Mouse (Mus musculus): ENCODE results near the gene Eno3. TPM values are rescaled to one million over a fixed set of nuclear protein-coding genes. Genes with fewer than 3 reads are reported as not detected.

Gene Eno3
- total RNA-seq, 1 experiment = 31.7 TPM

- in situ Hi-C loops (cut with MboI; ENCODE audit: low sequenced_read_pairs in 2 of 2, unreplicated experiment in 2 of 2) = no loop called here
- peaks cover 35% of the 10 kb centered on the region for H3K36me3 ChIP-seq (ENCODE audit: control insufficient read depth, insufficient read depth, low read length, poor library complexity, severe bottlenecking)
- H3K9ac ChIP-seq (ENCODE audit: insufficient read depth, low read depth, low read length, poor library complexity, severe bottlenecking) = no peak overlapping the region
- TF ChIP-seq CHD2 (IDR thresholded peaks at IDR 0.05; ENCODE audit: low read depth, low read length) (no peak), HCFC1 (IDR thresholded peaks at IDR 0.05; ENCODE audit: borderline replicate concordance, insufficient read depth, low read length) (no peak), MAFK (IDR thresholded peaks at IDR 0.05; ENCODE audit: insufficient read depth, low read depth, low read length) (no peak), ZNF384 (IDR thresholded peaks at IDR 0.05; ENCODE audit: low read depth, low read length) (no peak), ZC3H11A (IDR thresholded peaks at IDR 0.05; ENCODE audit: borderline replicate concordance, low read depth, low read length) (no peak)
- H3K27ac ChIP-seq (ENCODE audit: insufficient read depth, low read depth, low read length, poor library complexity, severe bottlenecking) = no peak overlapping the region
- no peaks in the 10 kb centered on the region for H3K9me3 ChIP-seq (ENCODE audit: control insufficient read depth, insufficient read depth, low read depth, low read length)
- no peak overlapping the region for H3K4me3 ChIP-seq (ENCODE audit: insufficient read depth in 1 of 2, low read depth in 1 of 2, low read length in 2 of 2, poor library complexity in 1 of 2, severe bottlenecking in 1 of 2)
- DNase-seq (ENCODE audit: low read depth, low spot score) = no peak
- H3K4me1 ChIP-seq (ENCODE audit: control insufficient read depth in 2 of 2, insufficient read depth in 2 of 2, low read length in 2 of 2, poor library complexity in 1 of 2) = no peaks in the 10 kb centered on the region; a peak in 1 of 4 replicates
These were observed 7.7 kb downstream of the Eno3 start for GRCm38 (mm10) chr11:70664741-70665140.

GRCm38 (mm10) chr11:70666687-70667086, 9.7 kb downstream of the Eno3 start:
- Histone ChIP-seq H3K36me3 (ENCODE audit: control insufficient read depth, insufficient read depth, low read length, poor library complexity, severe bottlenecking) (peaks cover 34% of the 10 kb centered on the region), H3K9ac (ENCODE audit: insufficient read depth, low read depth, low read length, poor library complexity, severe bottlenecking) (no peak overlapping the region; the same call in 1 of the 2 replicates), H3K27ac (ENCODE audit: insufficient read depth, low read depth, low read length, poor library complexity, severe bottlenecking) (no peak overlapping the region), H3K9me3 (ENCODE audit: control insufficient read depth, insufficient read depth, low read depth, low read length) (no peaks in the 10 kb centered on the region), H3K4me1 (ENCODE audit: control insufficient read depth in 2 of 2, insufficient read depth in 2 of 2, low read length in 2 of 2, poor library complexity in 1 of 2) (peaks cover 0 to 5% of the 10 kb centered on the region in 2 experiments; a peak in 2 of 4 replicates), H3K4me3 (ENCODE audit: insufficient read depth in 1 of 2, low read depth in 1 of 2, low read length in 2 of 2, poor library complexity in 1 of 2, severe bottlenecking in 1 of 2) (no peak overlapping the region)
- no peak for DNase-seq (ENCODE audit: low read depth, low spot score)
- no peak for TF ChIP-seq HCFC1 (IDR thresholded peaks at IDR 0.05; ENCODE audit: borderline replicate concordance, insufficient read depth, low read length)
- no peak for TF ChIP-seq ZNF384 (IDR thresholded peaks at IDR 0.05; ENCODE audit: low read depth, low read length)
- no peak for TF ChIP-seq MAFK (IDR thresholded peaks at IDR 0.05; ENCODE audit: insufficient read depth, low read depth, low read length)
- TF ChIP-seq ZC3H11A (IDR thresholded peaks at IDR 0.05; ENCODE audit: borderline replicate concordance, low read depth, low read length) = no peak
- no peak for TF ChIP-seq CHD2 (IDR thresholded peaks at IDR 0.05; ENCODE audit: low read depth, low read length)
- in situ Hi-C loops (cut with MboI; ENCODE audit: low sequenced_read_pairs in 2 of 2, unreplicated experiment in 2 of 2) = no loop called here

- peak overlapping the region; percentile 80; the same call in 1 of the 2 replicates for H3K27ac ChIP-seq (ENCODE audit: insufficient read depth, low read depth, low read length, poor library complexity, severe bottlenecking)
- no peaks in the 10 kb centered on the region for H3K9me3 ChIP-seq (ENCODE audit: control insufficient read depth, insufficient read depth, low read depth, low read length)
- TF ChIP-seq ZC3H11A (IDR thresholded peaks at IDR 0.05; ENCODE audit: borderline replicate concordance, low read depth, low read length) = no peak
- TF ChIP-seq CHD2 (IDR thresholded peaks at IDR 0.05; ENCODE audit: low read depth, low read length) = no peak
- TF ChIP-seq ZNF384 (IDR thresholded peaks at IDR 0.05; ENCODE audit: low read depth, low read length) = no peak
- TF ChIP-seq HCFC1 (IDR thresholded peaks at IDR 0.05; ENCODE audit: borderline replicate concordance, insufficient read depth, low read length) = no peak
- no peak for TF ChIP-seq MAFK (IDR thresholded peaks at IDR 0.05; ENCODE audit: insufficient read depth, low read depth, low read length)
- in situ Hi-C loops (cut with MboI; ENCODE audit: low sequenced_read_pairs in 2 of 2, unreplicated experiment in 2 of 2) = no loop called here
- H3K9ac ChIP-seq (ENCODE audit: insufficient read depth, low read depth, low read length, poor library complexity, severe bottlenecking) = peak overlapping the region; percentile 40; the same call in 1 of the 2 replicates
- no peak for DNase-seq (ENCODE audit: low read depth, low spot score)
- H3K36me3 ChIP-seq (ENCODE audit: control insufficient read depth, insufficient read depth, low read length, poor library complexity, severe bottlenecking) = peaks cover 33% of the 10 kb centered on the region
- peak overlapping the region; percentile 67 to 91; a peak in 3 of 4 replicates for H3K4me3 ChIP-seq (ENCODE audit: insufficient read depth in 1 of 2, low read depth in 1 of 2, low read length in 2 of 2, poor library complexity in 1 of 2, severe bottlenecking in 1 of 2)
- H3K4me1 ChIP-seq (ENCODE audit: control insufficient read depth in 2 of 2, insufficient read depth in 2 of 2, low read length in 2 of 2, poor library complexity in 1 of 2) = peaks cover 0 to 7% of the 10 kb centered on the region in 2 experiments; a peak in 2 of 4 replicates
These were observed 10.5 kb downstream of the Eno3 start for GRCm38 (mm10) chr11:70667271-70668150.

- Histone ChIP-seq H3K9ac (ENCODE audit: insufficient read depth, low read depth, low read length, poor library complexity, severe bottlenecking) (peak overlapping the region; percentile 80), H3K4me3 (ENCODE audit: insufficient read depth in 1 of 2, low read depth in 1 of 2, low read length in 2 of 2, poor library complexity in 1 of 2, severe bottlenecking in 1 of 2) (peak overlapping the region; percentile 67 to 91), H3K4me1 (ENCODE audit: control insufficient read depth in 2 of 2, insufficient read depth in 2 of 2, low read length in 2 of 2, poor library complexity in 1 of 2) (peaks cover 0 to 7% of the 10 kb centered on the region in 2 experiments; a peak in 2 of 4 replicates), H3K36me3 (ENCODE audit: control insufficient read depth, insufficient read depth, low read length, poor library complexity, severe bottlenecking) (peaks cover 26% of the 10 kb centered on the region), H3K9me3 (ENCODE audit: control insufficient read depth, insufficient read depth, low read depth, low read length) (no peaks in the 10 kb centered on the region), H3K27ac (ENCODE audit: insufficient read depth, low read depth, low read length, poor library complexity, severe bottlenecking) (peak overlapping the region; percentile 80)
- in situ Hi-C loops (cut with MboI; ENCODE audit: low sequenced_read_pairs in 2 of 2, unreplicated experiment in 2 of 2) = no loop called here
- TF ChIP-seq MAFK (IDR thresholded peaks at IDR 0.05; ENCODE audit: insufficient read depth, low read depth, low read length) = no peak
- 0 out of 2 replicates have a peak, but pooled peaks have one; percentile 16 for TF ChIP-seq HCFC1 (IDR thresholded peaks at IDR 0.05; ENCODE audit: borderline replicate concordance, insufficient read depth, low read length)
- no peak for DNase-seq (ENCODE audit: low read depth, low spot score)
These were observed 11.4 kb downstream of the Eno3 start for GRCm38 (mm10) chr11:70668335-70668770.

Data from ES-E14 (cell line).